Mouse (Mus musculus) heart, adult 2 months (tissue): ENCODE measurements at regions not wholly inside any gene's neighbourhood (a gene's known extent, or its start where the extent isn't known, plus 50 kb on each side); places are given as distances from the start of the nearest gene placed in this dataset.

Experiments
- DNase-seq, 2 experiments: peaks; one replicate each; pipeline ENCODE4 v3.0.0; 2021
- H3K27ac ChIP-seq: fragments of 200-600 bp; 2 replicates; pipeline ENCODE4 v1.8.1; 2022
- H3K27me3 ChIP-seq: fragments of 200-500 bp; 2 replicates; pipeline ENCODE4 v1.6.1; 2012; ENCODE audit warnings: mild to moderate bottlenecking, low read length, inconsistent platforms, mixed read lengths; ENCODE audit not compliant: control insufficient read depth, insufficient read depth
- H3K36me3 ChIP-seq: fragments of 200-500 bp; 2 replicates; pipeline ENCODE4 v1.6.1; 2012; ENCODE audit warnings: low read length, inconsistent platforms; ENCODE audit not compliant: control insufficient read depth, insufficient read depth
- H3K4me1 ChIP-seq: fragments of 200-500 bp; 2 replicates; pipeline ENCODE4 v1.6.1; 2011; ENCODE audit warnings: low read length; ENCODE audit not compliant: control insufficient read depth, insufficient read depth
- H3K4me3 ChIP-seq: fragments of 200-600 bp; 2 replicates; pipeline ENCODE4 v1.8.1; 2022
- H3K79me2 ChIP-seq: fragments of 200-500 bp; replicated peaks from 2 replicates; pipeline ENCODE4 v1.6.1; 2012; ENCODE audit warnings: mild to moderate bottlenecking, inconsistent platforms, low read length, moderate library complexity, mixed read lengths; ENCODE audit not compliant: control insufficient read depth, insufficient read depth
- H3K9ac ChIP-seq: fragments of 200-500 bp; 2 replicates; pipeline ENCODE4 v1.6.1; 2012; ENCODE audit warnings: low read depth, mild to moderate bottlenecking, control low read depth, inconsistent platforms, low read length, mixed read lengths
- CTCF ChIP-seq: fragments of 200-600 bp; IDR thresholded peaks from 2 replicates; pipeline ENCODE4 v1.8.1; 2022; ENCODE audit warnings: antibody characterized with exemption, mild to moderate bottlenecking, moderate library complexity
- EP300 ChIP-seq: fragments of 200-500 bp; IDR thresholded peaks from 2 replicates; pipeline ENCODE4 v1.6.1; 2011; ENCODE audit warnings: low read depth, low read length, control low read depth; ENCODE audit not compliant: insufficient read depth
- POLR2A ChIP-seq: fragments of 200-500 bp; IDR thresholded peaks from 2 replicates; pipeline ENCODE4 v1.6.1; 2011; ENCODE audit warnings: mild to moderate bottlenecking, low read depth, low read length, control low read depth; ENCODE audit not compliant: insufficient read depth
- WGBS: fragments of 180-500 bp; shearing (Covaris S2); methylation state at CpG from one replicate; pipeline ENCODE4 v1.1.7; 2018; 5-methylcytosine and 5-hydroxymethylcytosine counted together
- intact Hi-C: fragments of 180-260 bp; cut with DNase I; formaldehyde crosslinking; loops from one replicate; pipeline ENCODE4 v1.15.1; 2025

GRCm38 (mm10) chr10:44762068-44762467 lies 233.8 kb upstream of the Prdm1 start:
- no peak for DNase-seq
- no peak overlapping the region for H3K27ac ChIP-seq
- 60% methylated on average over 4 of the region's 4 CpGs for WGBS
- TF ChIP-seq CTCF (no peak), EP300 (no peak), POLR2A (no peak)
- no peaks in the 10 kb centered on the region for H3K4me1 ChIP-seq
- no peak overlapping the region for H3K9ac ChIP-seq
- H3K79me2 ChIP-seq = no peaks in the 10 kb centered on the region
- no peaks in the 10 kb centered on the region for H3K27me3 ChIP-seq
- H3K36me3 ChIP-seq = no peaks in the 10 kb centered on the region
- intact Hi-C loops = loop anchor here (10.0 kb wide), 1 partner anchor 467 kb away; no protein-coding TSS in a partner anchor
- no peak overlapping the region for H3K4me3 ChIP-seq

DNA sequence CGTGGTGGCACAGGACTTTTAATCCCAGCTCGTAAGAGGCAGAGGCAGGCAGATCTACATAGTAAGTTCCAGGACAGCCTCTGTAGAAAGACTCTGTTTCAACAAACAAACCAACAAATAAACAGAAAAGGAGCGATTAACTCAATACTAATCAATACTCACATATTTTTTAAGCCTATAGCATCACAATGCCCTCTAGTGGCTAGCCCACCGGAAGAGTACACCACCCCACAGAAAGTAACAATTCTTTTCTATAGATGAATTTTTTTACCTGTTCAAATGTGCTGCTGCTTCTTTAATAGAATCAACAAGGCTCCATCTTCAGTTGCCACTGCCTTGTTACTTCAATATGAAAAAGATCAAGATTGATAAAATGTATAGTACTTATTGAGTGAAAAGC lies 233.0 kb upstream of the Prdm1 start:
- Histone ChIP-seq H3K4me1 (no peaks in the 10 kb centered on the region), H3K27ac (no peak overlapping the region), H3K9ac (no peak overlapping the region), H3K4me3 (no peak overlapping the region), H3K36me3 (no peaks in the 10 kb centered on the region), H3K27me3 (no peaks in the 10 kb centered on the region), H3K79me2 (no peaks in the 10 kb centered on the region)
- TF ChIP-seq POLR2A = no peak
- no peak for TF ChIP-seq EP300
- TF ChIP-seq CTCF = peak; percentile 57
- intact Hi-C loops = loop anchor here (10.0 kb wide), 1 partner anchor 467 kb away; no protein-coding TSS in a partner anchor
- no peak for DNase-seq
- WGBS = 75% methylated on average over 4 of the region's 4 CpGs

DNA sequence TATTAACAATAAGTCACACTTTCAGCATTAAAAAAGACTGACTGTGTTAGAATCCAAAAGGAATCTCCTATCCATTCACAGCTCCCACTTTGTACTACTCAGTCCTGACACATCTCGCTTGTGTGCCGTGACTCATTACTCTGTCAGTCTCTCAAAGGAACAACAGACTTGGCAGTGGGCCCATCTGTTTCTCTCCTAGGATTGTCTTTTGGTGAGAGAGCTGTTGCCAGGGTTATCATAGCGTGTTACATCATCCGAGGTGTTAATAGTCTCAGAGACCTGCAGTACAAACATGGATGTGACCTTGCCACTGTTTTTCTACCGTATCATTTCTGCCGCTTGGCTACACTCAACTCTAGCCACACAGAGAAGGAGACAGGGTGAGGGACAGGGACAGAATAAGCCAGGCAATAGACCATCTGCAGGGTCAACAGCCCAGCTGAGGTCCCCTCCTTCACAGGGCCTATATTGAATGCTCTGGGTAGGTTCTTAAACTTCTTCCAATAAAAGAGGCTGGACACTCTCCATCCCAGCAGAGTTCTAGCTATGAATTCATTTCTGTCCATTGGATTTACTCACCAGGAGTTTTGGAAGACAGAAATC lies 227.2 kb upstream of the Prdm1 start:
- intact Hi-C loops = no loop called here
- DNase-seq = no peak
- no peak overlapping the region for H3K27ac ChIP-seq
- H3K79me2 ChIP-seq = no peaks in the 10 kb centered on the region
- H3K9ac ChIP-seq = no peak overlapping the region
- WGBS = 19% methylated on average over 6 of the region's 6 CpGs
- H3K4me3 ChIP-seq = no peak overlapping the region
- no peaks in the 10 kb centered on the region for H3K27me3 ChIP-seq
- no peaks in the 10 kb centered on the region for H3K4me1 ChIP-seq
- H3K36me3 ChIP-seq = no peaks in the 10 kb centered on the region
- TF ChIP-seq CTCF = no peak
- no peak for TF ChIP-seq POLR2A
- TF ChIP-seq EP300 = no peak

GRCm38 (mm10) chr10:44754930-44755329 lies 226.6 kb upstream of the Prdm1 start:
- H3K27me3 ChIP-seq = no peaks in the 10 kb centered on the region
- intact Hi-C loops = no loop called here

DNA sequence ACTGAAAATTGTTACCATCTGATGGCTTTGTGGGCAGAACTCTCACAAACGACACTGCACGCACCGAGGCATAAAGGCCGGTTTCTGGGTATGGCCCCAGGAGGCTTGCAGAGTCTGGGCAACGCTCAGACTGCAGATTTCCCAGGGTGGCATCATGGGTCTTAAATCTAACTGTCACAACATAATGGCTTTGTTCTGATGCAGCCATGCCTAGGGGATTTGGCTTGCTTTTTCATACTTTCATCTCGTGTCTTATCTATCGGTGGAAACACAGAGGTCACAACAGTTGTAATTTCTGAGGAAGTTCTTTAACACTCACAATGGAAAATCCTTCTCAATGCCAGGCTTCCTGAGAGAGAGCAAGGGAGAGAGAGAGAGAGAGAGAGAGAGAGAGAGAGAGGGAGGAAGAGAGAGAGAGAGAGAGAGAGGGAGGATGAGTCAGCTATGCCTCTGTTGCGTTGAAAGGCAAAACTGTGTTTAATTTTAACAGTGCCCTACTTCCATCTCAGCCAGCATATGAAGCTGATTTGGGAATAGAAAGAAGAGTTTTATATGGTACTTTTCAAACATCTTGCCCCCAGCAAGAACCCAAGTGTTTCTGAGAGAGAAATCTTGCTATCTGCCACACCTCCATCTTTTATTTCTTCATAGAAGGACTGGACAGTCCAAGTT lies 224.6 kb upstream of the Prdm1 start:
- H3K9ac ChIP-seq = no peak overlapping the region
- 71% methylated on average over 8 of the region's 8 CpGs for WGBS
- no peak for TF ChIP-seq CTCF
- no peak for TF ChIP-seq POLR2A
- TF ChIP-seq EP300 = no peak

More at GRCm38 (mm10) chr10:44754930-44755329, 226.6 kb upstream of the Prdm1 start:
- Histone ChIP-seq H3K79me2 (no peaks in the 10 kb centered on the region), H3K36me3 (no peaks in the 10 kb centered on the region), H3K4me1 (no peaks in the 10 kb centered on the region), H3K27ac (no peak overlapping the region), H3K9ac (no peak overlapping the region), H3K4me3 (no peak overlapping the region)
- 72% methylated on average over 4 of the region's 4 CpGs for WGBS
- no peak for DNase-seq
- no peak for TF ChIP-seq POLR2A
- TF ChIP-seq CTCF = no peak
- no peak for TF ChIP-seq EP300

DNA sequence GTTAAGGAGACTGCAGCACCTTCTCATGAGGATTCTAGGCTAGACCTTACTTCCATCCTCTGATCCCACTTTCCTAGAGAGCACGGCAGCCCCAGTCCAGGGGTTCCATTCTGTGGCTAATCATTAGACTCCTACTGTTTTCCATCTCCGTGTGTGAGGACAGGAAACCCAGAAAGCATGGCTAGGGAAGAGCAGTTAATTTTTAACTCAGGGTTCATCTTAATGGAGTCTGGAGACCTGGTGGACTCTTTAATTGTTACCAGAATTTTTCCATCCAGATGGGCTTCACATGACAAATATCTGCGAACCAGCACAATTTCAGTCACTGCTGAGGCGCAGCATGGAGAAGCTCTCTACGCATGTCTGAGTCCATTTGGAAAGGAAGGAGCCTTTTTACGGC lies 222.8 kb upstream of the Prdm1 start:
- DNase-seq = no peak
- no peaks in the 10 kb centered on the region for H3K4me1 ChIP-seq
- H3K79me2 ChIP-seq = no peaks in the 10 kb centered on the region
- H3K27me3 ChIP-seq = no peaks in the 10 kb centered on the region
- H3K36me3 ChIP-seq = no peaks in the 10 kb centered on the region
- H3K9ac ChIP-seq = no peak overlapping the region
- intact Hi-C loops = no loop called here
- WGBS = 88% methylated on average over 6 of the region's 6 CpGs
- no peak overlapping the region for H3K4me3 ChIP-seq
- H3K27ac ChIP-seq = no peak overlapping the region
- TF ChIP-seq POLR2A (no peak), EP300 (no peak), CTCF (no peak)

More for the DNA sequence above, 224.6 kb upstream of the Prdm1 start:
- intact Hi-C loops = no loop called here
- Histone ChIP-seq H3K4me1 (no peaks in the 10 kb centered on the region), H3K79me2 (no peaks in the 10 kb centered on the region), H3K27ac (no peak overlapping the region), H3K36me3 (no peaks in the 10 kb centered on the region), H3K27me3 (no peaks in the 10 kb centered on the region), H3K4me3 (no peak overlapping the region)
- no peak for DNase-seq
